Mouse (Mus musculus): ENCODE measurements around the gene Itga2.
A peak's percentile ranks its signal among the peaks of the same experiment; 100 is the strongest.

Gene Itga2

DNA sequence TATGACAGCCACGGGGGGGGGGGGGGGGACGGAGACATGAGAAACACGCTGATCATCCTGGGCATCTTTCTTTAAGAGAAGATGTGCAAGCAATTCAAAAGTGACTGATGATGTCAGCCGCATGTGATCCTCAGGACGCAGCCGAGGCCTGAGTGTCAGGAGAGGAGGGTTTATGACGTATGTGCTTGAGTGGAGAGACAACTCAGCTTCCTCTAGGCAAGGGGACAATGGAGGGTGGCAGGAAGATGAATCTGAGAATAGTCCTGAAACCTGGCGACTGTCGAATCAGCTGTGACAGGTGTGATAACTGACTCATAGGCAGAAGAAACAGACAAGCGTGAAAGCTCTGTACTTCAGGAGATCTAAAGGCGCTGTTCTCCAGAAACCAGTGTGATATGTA lies 53.2 kb downstream of the Itga2 start:
- DNase-seq (ENCODE audit: low read depth) = no peak

DNA sequence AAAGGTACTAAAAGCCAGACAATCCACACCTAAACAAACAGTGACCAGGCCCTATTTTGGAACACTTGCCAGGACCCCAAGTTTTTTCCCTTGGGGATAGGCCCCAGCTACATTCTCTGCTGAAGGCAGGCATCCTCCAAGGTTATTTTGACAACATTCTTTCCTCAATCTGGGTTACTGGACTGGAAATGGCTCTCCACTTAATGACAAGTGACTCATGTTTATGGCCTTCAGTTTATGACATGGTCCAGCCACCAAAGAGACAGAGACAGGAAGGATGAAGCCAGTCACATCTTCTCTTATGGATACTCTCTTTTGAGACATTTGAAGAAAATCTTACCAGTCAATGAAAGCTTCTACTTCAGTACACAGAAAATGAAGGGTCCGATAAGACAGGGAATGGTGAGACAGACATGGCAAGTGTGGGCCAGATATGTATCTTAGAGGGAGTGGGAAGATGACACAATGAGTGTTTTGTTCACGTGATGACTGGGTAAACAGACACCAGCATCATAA lies 55.8 kb downstream of the Itga2 start:
- DNase-seq (ENCODE audit: low read depth) = no peak

DNA sequence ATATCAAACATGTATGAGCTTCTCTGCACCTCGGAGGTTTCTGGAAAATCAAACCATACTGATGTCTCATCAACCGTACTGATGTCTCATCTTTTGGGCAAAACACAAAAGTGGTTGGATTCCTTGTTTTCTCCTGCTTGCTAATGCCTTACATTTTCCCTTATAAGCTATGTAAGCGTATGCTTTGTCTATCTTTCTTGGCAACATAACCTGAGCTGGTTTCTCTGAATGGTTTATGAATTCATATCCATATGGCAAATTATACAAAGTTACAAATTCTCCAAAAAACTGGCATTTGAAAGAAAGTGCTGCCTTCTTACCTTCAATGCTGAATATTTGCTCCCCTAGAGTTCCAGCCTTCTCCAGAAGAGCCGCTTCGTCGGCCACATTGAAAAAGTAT lies 57.2 kb downstream of the Itga2 start:
- DNase-seq (ENCODE audit: low read depth) = no peak

DNA sequence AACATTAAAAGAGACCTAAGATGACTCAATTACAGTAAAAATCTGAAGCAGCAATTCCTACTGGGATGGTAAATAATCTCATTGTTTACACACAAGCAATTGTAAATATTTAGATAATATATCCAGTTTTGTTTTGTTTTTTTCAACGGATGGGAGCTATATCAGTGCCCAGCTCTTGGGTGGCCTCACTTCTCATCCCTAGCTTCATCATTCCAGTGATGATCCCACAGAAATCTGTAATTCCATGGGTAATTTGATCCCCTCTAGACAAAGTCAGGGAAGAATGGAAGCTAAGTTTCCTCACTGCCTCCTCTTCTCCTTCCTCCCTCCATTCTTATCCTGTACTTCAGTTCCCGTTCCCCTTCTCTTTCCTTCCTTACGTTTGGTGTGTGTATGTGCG lies 74.4 kb downstream of the Itga2 start:
- no peak for DNase-seq (ENCODE audit: low read depth)

DNA sequence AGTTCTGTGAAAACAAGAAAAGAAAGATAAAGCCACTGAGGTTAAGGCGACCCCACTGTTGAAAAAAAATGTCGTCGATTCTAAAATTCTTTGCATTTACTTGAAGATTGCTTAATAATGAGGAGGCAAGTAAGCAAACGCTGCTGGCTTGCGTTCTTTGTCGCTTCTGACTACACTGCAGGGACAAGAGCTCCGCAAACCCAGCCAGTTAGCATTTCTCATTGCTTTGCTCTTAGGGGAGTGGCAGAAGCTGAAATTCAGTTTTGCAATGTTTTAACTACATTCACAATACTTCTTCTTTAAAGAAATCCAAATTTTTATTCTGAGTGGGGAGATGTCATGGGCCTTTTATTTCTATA lies 75.7 kb downstream of the Itga2 start:
- DNase-seq (ENCODE audit: low read depth) = no peak

DNA sequence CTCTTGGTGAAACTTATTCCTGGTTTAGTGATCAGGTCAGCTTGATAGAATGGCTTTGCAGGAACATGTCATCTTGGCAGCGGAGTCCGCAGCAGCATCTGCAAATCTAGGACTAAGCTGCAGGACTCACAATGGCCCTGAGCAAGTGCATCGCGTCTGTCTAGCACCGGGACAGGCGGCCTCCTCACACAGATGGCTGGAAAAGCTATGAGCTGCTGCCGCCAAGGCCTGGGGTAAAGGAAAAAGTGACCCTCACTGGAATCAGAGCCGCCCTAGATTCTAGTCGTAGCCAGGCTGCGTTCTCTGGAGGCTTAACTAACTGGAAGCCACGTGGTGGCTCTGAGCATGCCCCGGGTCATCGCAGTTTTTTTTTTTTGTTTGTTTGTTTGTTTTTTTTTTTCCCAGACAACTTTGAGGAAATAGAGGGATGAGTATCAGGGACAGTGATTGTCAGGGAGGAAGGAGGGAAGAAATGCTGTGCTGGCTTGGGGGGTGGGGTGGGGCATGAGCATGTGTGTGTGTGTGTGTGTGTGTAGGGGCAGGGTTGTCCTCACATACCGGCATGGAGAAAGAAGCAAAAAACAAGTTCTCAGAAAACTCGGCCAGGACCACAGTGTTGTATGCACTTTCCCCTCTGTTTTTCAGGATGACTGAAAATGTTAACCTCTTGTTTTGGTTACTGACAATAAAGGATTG lies 76.2 kb downstream of the Itga2 start:
- no peak for DNase-seq (ENCODE audit: low read depth)

DNA sequence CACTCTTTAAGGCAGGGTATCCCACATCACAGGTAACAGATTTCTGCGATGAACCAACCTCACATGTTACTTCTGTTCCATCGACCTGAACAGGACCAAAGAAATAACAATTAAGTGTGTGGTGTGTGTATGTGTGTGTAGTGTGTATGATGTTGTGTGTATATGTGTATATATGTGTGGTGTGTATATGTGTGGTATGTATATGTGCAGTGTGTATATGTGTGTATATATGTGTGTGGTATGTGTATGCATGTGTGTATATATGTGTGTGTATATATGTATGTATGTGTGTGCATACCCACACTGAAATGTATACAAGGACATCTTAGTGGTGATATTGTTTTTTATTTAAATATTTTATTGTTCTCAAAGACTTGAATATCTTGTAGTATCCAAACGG lies 77.5 kb downstream of the Itga2 start:
- DNase-seq (ENCODE audit: low read depth) = no peak

DNA sequence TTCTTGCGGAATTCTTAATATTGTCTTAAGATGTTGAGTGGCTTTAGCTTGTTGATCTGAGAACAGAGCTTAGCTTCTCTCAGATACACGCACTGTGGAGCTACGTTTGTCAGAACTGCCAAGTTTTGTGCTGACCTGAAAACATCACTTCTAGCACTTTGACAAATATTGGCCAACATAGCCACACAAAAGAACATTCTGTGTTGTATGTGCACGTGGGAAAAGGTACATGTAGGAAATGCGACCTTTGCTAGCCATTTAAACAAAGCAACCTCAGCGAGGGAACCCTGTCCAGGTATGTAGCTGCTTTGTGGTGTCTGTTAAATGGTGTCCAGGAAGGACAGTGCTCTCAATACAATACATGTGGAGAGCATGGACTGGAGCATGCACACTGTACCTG lies 77.9 kb downstream of the Itga2 start:
- no peak for DNase-seq (ENCODE audit: low read depth)

DNA sequence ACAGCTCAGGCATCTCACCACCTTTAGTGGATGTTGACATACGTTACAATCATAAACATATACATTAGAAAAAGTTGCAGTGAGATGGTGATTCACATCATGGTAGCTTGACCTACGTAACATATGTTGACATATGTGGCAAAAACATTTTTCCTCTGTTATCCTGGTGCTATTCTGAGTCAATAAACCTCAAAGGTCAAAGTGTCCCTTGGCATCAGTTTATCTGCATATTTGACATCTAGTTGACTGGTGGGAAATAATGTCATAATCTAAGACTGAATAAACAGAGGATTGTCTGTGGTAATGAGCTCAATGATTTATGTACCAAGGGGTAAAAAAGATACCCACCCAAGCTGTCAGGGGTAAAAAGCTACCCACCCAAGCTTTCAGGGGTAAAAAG lies 78.7 kb downstream of the Itga2 start:
- no peak for DNase-seq (ENCODE audit: low read depth)

DNA sequence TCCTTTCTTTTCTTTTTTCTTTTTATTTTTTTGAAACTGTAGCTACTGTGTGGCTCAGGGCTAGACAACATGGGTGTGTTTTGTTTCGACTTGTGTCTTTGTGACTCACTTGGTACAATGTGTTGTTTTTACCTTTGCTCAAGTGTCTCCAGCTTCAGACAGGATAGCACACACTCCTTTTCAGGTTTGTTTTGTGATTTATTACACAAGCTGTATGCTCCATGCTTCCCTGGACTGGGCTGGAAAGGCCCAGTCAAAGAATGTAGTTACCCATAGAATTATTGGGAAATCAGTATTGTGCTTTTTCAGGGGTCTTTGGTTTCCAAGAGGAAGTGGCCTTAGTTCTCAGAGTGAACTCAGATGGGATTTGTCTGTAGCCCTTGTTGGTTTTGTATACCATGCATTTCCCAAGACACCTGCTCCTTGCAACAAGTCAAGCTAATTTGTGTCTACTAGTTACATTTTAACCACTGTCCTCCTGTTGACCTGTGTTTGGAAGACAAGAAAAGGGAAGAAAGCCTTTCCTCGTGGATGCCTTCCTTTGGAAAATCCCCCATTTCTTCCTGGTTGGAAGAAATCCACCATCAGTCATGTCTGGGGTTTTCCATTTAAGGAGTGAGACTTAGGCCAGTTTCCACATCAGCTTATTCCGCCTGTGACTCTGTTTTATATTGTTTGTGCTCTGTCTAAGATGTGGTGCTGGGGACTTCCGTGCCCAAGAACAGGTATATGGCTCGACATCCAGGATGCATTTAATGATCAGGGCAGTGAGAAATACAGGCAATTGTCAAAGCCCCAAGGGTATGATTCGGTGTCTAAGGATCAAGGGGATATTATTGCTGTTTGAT lies 79.4 kb downstream of the Itga2 start:
- no peak for DNase-seq (ENCODE audit: low read depth)

DNA sequence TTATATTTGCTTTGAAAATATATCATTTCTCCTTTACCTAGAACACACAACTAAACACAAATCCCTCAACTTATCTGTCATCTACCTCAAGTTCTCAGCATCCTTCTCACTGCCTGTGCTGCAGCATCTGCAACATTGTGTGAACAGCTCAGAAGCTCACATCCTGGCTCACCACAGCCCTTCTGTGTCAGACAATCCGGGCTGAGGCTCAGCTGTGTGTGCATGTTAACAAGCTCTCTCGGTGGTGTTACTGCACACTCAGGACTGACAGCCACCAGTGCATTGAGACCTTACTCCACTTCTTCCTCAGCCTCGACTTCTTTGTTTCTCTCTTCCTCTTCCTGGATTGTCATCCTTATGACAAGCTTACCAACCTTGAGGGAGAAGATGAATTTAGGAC lies 83.0 kb downstream of the Itga2 start:
- DNase-seq (ENCODE audit: low read depth) = no peak

DNA sequence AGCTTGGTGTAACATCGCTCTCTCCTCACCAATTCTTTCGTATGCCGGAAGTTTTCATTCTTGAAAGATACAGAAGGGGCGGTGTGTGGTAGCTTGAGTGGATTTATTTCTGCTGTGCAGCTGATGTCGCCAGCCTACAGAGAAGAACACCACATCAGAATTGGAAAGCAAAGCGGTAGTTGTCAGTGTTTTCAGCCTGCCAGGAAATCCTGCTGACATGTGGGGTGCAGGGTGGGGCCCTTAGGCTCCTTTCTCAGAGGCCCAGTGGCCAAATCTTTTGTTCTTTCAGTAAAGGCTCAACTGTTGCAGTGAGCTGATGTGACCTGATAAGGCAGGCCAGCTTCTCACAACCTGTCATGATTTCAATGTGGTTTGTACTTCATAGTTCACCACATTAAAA lies 86.1 kb downstream of the Itga2 start:
- peak; percentile 62 for DNase-seq (ENCODE audit: low read depth)

DNA sequence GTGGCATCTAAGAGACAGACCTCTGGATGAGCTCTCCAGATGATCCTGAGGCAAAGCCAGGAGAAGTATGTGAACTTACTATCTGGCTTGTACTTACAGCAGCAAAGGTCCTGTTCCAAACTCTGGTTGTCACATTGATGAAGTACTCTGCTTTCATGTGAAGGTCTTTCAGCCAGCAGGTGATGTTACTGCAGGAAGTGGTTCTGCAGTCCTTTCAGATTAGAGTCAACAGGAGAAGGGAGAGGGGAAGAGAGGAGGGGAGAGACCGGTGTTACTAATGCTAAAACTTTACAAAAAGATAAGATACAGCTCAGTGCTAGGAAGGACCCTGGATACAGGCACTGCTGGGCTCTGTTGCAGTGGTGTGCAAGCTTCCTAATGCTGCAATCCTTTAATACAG lies 88.6 kb downstream of the Itga2 start:
- no peak for DNase-seq (ENCODE audit: low read depth)

DNA sequence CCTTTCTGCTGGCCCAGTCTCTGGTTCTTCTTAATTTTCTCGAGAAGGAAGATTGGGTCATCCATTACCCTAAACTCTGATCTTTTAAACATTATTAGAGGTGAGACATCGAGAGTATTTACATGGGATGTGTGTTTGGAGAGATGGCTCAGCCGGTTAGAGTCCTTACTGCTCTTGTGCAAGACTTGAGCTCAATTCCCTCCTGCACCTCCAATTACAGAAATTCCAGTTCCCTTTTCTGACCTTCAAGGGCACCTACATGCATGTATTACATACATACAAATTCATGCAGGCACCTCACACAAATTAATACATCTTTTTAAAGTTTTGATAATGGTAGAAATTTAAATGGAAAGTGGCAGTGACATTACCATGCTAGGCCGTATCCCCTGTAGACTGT lies 91.4 kb downstream of the Itga2 start:
- DNase-seq (ENCODE audit: low read depth) = no peak

DNA sequence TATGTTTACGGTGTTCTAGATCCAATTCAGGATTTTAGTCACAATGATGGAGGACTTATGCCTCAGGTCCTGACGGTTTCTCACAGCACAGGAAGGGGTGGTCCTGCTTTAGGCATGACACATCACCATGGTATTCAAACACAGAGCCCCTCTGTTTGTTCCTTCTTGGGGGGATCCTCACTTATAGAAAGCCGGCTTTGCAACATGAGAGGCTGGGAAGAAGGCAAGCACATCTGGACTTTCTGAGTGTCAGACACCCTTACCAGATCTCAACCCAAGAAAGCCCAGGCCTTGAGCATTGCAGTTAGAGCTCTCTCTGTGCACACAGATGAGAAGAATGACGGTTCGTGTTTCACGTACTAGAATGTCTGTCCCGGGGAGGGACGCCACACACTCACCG lies 92.8 kb downstream of the Itga2 start:
- no peak for DNase-seq (ENCODE audit: low read depth)

DNA sequence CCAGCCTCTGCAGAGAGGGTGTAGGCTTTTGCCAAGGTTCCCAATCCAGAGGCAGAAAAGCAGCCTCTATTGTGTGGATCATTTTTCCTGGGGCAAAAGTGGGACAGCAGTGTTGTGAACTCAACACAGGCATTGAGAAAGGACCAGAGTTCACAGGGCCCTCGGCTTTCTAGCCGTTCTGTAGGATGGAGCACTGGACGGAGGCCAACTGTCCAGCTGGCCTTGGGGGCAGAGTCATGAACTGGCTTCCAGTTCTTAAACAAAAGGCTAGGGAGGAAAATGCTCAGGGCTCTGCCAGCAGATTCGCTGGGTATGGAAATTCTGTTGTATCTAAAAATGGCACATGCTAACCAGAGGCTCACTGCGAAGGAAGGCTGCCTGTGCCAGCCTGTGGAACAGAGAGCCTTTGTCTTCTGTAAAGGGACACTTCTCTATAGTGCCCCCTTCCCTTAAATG lies 93.3 kb downstream of the Itga2 start:
- DNase-seq (ENCODE audit: low read depth) = no peak

DNA sequence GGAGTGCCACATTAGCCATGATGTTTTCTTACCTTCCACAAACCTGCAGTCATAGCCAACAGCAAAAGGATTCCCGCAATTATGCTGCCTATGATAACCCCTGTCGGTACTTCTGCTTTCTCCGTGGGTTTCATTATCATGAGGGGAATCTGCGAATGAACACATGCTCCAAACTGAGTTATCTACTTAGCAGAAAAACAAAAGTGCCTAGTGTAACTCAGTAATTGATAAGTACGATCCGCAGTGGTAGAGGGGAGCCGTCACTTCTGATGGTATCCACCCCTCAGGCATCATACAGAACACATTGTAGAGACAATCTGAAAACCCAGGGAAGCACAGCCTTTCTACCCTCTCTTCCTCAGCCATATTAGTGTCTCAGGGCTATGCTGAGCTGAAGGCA lies 94.8 kb downstream of the Itga2 start:
- no peak for DNase-seq (ENCODE audit: low read depth)

DNA sequence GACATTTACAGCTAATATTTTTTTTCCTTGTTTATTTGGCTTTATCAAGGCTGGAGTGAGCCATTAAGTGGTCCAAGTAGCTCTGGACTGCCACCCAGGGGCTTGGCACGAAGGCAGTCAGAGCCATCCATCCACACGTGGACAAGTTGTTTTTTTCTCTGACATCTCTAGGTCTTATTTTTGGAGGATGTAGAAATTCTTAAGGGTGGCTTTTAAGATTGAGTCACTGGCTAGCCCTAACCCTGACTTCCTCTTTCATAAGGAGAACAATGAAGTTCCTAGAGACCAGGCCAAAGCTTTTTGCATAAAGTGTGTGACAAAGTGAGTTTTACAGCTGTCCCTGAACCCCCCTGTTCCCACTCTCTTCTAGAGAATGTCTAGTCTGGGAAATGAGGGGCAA lies 97.3 kb downstream of the Itga2 start:
- peak; percentile 67 for DNase-seq (ENCODE audit: low read depth)

DNA sequence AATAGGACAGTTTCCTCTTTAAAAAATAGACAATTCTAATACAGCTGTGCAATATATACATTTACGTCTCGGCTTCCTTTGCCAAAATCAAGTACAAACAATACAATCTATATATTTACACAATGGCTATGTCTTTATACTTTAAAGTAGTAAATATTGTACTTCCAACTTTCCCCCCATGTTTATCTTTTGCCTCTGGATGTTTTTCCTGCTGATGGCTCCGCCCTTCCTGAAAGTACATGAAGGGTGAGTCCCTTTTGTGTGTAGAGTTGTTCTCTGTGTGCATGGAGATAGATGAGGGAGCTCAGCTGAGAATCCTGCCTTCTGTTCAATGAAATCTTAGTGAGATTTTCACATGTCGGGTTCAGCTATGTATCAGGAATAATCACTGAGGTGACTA lies 98.5 kb downstream of the Itga2 start:
- DNase-seq (ENCODE audit: low read depth) = no peak

DNA sequence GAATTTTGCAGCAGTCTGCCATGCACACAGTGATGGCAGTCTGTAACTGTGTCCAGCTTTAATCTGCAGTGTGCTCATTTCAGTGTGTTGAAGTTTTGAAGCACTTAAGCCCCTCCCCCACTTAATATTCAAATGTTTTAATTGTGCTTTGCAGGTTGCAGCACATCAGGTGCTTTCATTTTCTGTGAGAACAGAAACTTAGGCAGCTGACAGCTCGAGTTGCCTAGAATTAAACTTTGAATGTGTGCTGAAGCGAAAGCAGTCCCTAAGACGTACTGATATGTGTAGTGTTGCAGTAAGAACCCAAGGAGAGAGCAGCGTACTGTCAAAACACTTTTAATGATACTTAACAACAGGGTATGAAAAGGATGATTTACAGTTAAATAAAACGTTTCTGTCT lies 99.1 kb downstream of the Itga2 start:
- no peak for DNase-seq (ENCODE audit: low read depth)

DNA sequence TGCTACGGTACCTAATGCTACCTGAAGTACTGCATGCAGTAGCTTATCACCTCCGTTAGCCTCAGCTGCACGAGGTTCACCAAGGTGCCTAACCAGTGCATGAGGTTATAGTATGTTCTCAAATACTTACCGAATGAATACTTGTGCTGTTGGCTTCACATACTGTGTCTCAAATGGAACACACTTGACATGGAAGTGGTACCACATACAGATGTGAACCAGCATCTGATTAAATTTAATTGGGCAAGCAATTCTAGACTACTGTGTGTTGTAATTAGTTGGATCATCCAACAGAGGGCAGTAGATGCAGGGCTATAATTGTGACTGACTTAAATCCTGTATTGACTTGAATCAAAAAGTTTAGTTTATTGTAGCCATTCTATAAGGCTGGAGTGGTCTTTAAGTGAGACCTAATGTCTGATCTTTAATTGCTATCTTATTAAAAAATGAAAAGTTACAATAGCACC lies 100.5 kb downstream of the Itga2 start:
- DNase-seq (ENCODE audit: low read depth) = peak; percentile 68

DNA sequence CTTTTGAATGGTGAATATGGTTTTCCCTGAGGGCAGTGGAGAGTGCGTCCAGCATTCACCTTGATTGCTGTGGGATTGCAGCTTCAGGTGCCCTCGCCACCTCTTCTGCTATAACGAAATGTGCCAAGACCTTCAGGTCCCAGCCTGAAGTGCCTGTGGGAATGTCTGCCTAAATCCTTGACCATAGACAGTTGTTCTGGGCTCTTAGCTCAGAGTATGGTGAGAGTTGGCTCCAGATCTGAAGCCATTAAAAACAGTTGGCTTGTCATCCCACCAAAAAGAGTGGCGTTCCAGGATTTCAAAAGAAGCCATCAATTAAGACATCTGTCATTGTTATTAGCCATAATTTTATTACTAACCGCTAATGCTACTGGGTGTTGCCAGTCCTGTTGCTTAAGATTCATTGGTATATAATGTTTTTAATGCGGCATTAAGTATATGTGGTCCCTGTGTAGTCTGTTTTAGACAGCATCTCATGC lies 106.5 kb downstream of the Itga2 start:
- no peak for DNase-seq (ENCODE audit: low read depth)

DNA sequence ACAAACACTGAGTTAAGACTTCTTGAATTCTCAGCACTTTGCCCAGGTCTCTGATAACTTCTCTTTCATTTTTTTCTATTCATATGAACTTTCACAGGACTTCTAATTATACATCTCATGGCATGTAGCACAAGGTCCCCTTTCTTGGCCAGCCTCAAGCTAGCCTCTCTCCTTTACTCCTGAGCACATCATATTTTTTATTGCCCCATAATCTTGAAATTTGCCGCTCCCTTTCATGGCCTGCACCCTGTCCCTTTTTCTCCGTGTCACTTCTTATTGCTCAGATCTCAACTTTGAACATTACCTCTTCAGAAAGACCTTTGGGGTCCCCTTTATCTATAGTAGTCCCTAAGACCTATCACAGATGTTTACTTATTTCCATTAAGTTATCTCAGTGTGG lies 109.0 kb downstream of the Itga2 start:
- no peak for DNase-seq (ENCODE audit: low read depth)

Data from 416B (cell line).